Mouse (Mus musculus): ENCODE results near the gene Slc34a1. TPM values are rescaled to one million over a fixed set of nuclear protein-coding genes. Genes with fewer than 3 reads are reported as not detected.

Slc34a1 gene
- under 1 TPM; 0.25 to 0.49 TPM for total RNA-seq (2021)
- long read RNA-seq, experiment 1 = 0 reads
- long read RNA-seq, experiment 2 = 0 reads

DNA sequence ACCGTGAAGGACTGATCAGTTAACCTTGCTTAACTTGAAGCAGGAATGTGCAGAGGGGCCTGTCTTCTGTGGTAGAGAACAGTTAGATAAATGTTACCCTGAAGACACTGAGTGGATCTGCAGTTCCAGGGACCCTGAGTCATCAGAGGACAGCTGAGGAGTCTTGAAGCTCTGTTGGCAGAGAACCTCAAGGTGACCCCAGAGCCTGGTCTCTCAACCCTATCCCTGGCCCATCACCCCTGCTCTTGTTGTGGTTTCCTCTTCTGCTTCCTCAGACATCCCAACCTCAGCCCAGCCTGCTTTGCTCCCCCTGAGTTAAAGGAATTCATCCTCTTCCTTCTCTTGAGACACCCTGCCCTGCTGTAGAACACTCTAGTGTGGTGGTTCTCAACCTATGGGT lies at the start of gene Slc34a1:
Slc34a1 (plus strand) TSS at position 100 of the 400 bp plus-strand sequence.
- no peak for DNase-seq (ENCODE audit: extremely low spot score in 1 of 2, low spot score in 2 of 2)
- intact Hi-C loops (cut with DNase I) = no loop called here
- Histone ChIP-seq H3K4me3 (no peak within 1 kb of the TSS), H3K27ac (no peak within 1 kb of the TSS)
- TF ChIP-seq CTCF (IDR thresholded peaks at IDR 0.05) = no peak

DNA sequence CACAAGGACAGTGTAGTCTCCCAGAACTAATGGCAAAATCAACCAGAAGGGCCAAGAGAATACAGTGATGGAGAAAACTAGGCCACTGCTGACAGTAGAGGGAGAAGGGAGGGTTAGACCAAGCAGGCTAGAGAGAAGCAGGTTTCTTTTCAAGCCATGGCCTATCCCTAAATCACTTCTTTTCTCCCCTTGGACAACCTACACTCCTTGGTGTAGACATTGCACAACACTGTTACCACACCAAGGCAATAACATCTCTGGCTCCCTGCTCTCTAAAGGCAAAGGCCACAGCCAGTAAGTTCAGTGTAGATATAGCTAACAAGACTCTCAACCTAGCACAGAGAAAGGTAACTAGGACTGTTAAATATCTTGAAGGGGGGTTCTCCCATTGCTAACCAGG lies 36.8 kb upstream of the Slc34a1 start:
- TF ChIP-seq CTCF (IDR thresholded peaks at IDR 0.05) = no peak
- peak overlapping the region; percentile 96 for H3K4me3 ChIP-seq
- DNase-seq (ENCODE audit: extremely low spot score in 1 of 2, low spot score in 2 of 2) = no peak
- intact Hi-C loops (cut with DNase I) = no loop called here
- H3K27ac ChIP-seq = no peak overlapping the region

DNA sequence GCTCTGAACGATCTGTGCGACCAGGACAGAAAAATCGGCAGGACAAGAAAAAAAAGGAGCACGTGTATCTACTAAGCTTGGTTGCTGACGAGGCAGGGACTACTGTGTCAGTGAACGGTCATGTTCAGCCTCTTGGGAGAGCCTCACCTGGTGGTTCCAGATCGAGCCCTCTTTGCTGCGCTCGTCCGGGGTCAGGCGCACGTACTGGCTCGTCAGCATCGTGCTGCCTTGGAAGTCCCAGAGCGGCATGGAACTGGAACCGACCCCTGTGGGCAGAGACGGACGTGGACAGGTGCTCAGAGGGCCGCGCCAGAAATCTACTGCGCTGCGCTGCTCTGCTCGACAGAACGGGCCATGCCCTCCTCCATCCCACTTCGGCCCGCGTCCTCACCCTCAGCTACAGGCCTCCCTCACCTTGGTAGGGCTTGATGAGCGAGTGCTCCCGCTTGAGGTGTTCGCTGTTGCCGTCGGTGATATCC lies 36.0 kb upstream of the Slc34a1 start:
- H3K4me3 ChIP-seq = peak overlapping the region; percentile 96
- DNase-seq (ENCODE audit: extremely low spot score in 1 of 2, low spot score in 2 of 2) = no peak

DNA sequence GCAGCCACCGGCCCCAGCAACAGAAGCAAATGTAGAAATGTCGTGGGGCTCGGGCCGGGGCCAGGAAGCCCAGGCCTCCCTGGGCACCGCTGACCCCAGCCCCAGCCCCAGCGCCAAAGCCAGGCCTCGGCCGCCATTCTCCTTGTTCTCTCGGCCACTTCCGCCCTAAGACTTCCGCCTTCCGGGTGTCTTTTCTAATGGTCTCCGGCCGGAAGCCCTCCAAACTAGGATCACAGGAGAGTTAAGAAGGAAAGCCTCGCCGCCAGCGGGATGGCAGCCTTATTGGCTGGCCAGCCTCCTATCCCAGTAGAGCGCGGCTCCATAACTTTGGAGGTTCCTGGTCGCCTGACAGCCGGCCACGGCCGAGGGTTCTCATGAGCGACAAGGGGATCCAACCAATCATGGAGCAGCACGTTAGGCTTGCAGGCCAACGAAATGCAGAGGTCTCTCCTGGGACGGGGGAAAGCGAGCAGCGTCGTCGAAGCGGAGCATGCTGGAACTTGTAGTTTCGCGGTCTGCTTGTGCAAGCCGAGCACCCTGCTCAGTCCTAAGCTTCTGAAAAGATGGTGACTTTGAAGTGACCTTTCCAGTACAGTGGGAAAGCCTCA lies 35.4 kb upstream of the Slc34a1 start, which contains the start of gene Lman2:
Lman2 (minus strand) TSS at position 331 of the 608 bp plus-strand sequence.
- H3K27ac ChIP-seq = peak within 1 kb of the TSS; percentile 94
- intact Hi-C loops (cut with DNase I) = loop anchor here (2.0 kb wide), 1 partner anchor 34 kb away; the partner anchor contains the start of gene Mxd3
- peak; percentile 93 to 96 for DNase-seq (ENCODE audit: extremely low spot score in 1 of 2, low spot score in 2 of 2)
- no peak for TF ChIP-seq CTCF (IDR thresholded peaks at IDR 0.05)
- H3K4me3 ChIP-seq = peak within 1 kb of the TSS; percentile 96

More for the DNA sequence above, 36.0 kb upstream of the Slc34a1 start:
- peak overlapping the region; percentile 94 for H3K27ac ChIP-seq
- TF ChIP-seq CTCF (IDR thresholded peaks at IDR 0.05) = no peak
- intact Hi-C loops (cut with DNase I) = loop anchor here (2.0 kb wide), 1 partner anchor 33 kb away; the partner anchor contains the start of gene Mxd3

DNA sequence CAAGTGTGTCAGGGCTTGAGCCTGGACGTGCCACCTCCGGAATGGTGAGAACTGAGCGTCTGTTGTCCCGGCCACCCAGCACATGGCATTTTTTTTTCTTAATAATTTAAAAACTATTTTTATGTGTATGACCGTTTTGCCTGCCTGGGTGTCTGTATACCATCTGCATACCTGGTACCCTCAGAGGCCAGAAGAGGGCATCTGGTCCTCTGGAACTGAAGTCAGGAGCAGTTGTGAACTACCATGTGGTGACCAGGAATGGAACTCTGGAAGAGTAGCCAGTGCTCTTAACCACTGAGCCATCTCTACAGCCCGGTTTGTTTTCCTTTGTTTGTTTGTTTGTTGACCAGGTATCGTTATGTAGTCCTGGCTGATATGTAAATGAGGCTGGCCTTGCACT lies 29.6 kb upstream of the Slc34a1 start:
- no peak for DNase-seq (ENCODE audit: extremely low spot score in 1 of 2, low spot score in 2 of 2)
- no peak; the same call in 1 of the 2 replicates for TF ChIP-seq CTCF (IDR thresholded peaks at IDR 0.05)
- intact Hi-C loops (cut with DNase I) = no loop called here
- no peak overlapping the region for H3K27ac ChIP-seq
- H3K4me3 ChIP-seq = no peak overlapping the region

DNA sequence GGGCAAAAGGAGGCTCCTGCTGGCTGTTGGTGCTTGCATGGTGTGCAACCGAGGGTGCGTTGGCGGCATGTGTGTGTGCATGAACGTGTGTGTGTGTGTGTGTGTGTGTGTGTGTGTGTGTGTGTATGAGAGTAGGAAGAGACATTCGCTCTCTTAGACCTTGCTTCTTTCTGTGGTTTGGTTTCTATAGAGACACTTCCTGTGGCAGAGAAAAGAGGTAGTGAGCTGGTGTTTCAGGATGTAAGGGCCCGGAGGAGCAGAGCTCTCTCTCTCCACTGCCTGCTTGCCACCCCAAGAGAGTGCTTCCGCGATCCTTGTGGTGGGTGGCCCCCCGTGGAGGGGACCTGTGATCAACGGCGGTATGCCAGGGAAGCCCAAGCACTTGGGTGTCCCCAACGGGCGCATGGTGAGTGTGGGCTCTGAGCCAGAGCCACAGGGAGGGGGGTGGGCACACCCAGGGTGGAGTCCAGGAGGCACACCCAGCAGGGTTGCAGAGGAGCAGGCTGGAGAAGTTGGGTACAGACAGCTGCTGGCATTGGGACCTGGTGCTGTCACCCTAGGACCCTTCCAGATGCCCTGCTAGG lies 28.4 kb upstream of the Slc34a1 start, which contains the start of gene Rgs14:
Rgs14 (plus strand) TSS at position 202 of the 584 bp plus-strand sequence.
- intact Hi-C loops (cut with DNase I) = no loop called here
- DNase-seq (ENCODE audit: extremely low spot score in 1 of 2, low spot score in 2 of 2) = peak; percentile 47 to 52
- no peak for TF ChIP-seq CTCF (IDR thresholded peaks at IDR 0.05)
- Histone ChIP-seq H3K27ac (peak within 1 kb of the TSS; percentile 48), H3K4me3 (peak within 1 kb of the TSS; percentile 50)

DNA sequence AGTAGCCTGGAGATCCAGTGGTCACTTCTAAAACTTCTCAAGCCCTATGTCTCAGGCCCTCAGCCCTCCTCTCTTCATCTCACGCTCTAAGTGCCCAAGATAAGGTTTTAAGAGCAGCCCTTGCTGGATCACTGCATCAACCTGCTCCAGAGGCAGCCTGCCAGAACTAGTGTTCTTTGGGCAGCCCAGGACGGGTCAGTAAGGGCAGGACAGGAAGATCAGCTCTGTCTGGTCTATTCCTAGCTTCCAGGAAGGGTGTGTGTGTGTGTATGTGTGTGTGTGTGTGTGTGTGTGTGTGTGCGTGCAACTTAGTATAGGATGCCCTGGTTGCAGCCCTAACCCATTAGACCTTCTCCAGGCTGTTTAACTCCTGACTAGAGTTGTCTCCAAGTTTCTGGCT lies 27.8 kb upstream of the Slc34a1 start:
- peak overlapping the region; percentile 48 for H3K27ac ChIP-seq

DNA sequence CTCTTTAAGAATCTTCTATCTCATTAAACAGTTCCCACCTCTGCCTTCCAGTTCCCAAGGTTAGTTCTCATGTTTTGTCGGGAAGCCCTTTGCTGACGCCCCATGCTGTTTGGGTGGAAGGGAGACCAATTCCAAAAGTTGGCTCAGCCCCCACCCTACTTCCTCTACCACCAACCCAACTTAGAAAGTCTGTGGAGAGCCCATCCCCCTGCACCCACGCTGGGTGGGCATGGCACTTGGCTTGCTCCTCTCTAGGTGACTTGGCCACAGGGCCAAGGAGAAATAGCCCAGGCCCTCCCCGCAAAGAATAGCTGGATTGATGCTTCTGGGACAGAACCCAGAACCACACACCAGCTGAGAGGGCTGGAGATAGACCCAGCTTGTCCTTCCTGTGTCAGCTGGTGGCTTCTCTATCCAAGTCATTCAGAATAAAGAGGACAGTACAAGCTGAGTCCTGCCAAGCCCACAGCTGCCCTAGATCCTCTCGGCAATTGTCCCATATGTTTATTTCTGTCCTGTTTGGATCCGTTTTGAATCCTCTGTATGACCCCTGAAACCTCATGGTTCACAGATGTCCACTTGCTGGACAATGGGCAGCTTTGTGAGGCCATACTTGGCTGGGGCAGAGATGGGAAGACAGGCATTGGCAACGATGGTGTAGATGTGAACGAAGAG lies 26.8 kb upstream of the Slc34a1 start:
- DNase-seq (ENCODE audit: extremely low spot score in 1 of 2, low spot score in 2 of 2) = no peak
- no peak overlapping the region for H3K27ac ChIP-seq
- H3K4me3 ChIP-seq = no peak overlapping the region
- no peak for TF ChIP-seq CTCF (IDR thresholded peaks at IDR 0.05)
- intact Hi-C loops (cut with DNase I) = no loop called here

More for the DNA sequence above, 27.8 kb upstream of the Slc34a1 start:
- no peak for DNase-seq (ENCODE audit: extremely low spot score in 1 of 2, low spot score in 2 of 2)
- intact Hi-C loops (cut with DNase I) = no loop called here
- no peak for TF ChIP-seq CTCF (IDR thresholded peaks at IDR 0.05)
- H3K4me3 ChIP-seq = peak overlapping the region; percentile 50

DNA sequence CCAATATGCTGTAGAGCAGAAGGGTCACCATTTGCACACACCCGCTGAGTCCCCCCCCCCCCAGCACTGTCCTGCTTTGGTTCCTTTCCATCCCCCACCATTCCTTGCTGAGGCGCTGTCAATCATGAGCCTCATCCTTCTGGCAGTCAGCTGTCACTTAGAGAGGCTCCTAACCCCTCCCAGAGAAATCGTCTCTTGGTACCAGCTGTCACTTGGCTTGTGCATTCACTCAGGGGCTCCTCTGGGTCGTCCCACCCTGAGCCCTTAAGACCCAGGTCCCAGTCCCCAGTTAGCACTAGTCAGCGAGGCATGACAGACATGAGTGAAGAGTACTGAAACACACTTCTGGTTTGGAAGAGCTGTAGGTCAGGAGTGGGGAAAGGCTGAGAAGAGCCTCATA lies 26.2 kb upstream of the Slc34a1 start:
- Histone ChIP-seq H3K4me3 (no peak overlapping the region), H3K27ac (no peak overlapping the region)
- DNase-seq (ENCODE audit: extremely low spot score in 1 of 2, low spot score in 2 of 2) = no peak
- intact Hi-C loops (cut with DNase I) = no loop called here
- TF ChIP-seq CTCF (IDR thresholded peaks at IDR 0.05) = no peak

DNA sequence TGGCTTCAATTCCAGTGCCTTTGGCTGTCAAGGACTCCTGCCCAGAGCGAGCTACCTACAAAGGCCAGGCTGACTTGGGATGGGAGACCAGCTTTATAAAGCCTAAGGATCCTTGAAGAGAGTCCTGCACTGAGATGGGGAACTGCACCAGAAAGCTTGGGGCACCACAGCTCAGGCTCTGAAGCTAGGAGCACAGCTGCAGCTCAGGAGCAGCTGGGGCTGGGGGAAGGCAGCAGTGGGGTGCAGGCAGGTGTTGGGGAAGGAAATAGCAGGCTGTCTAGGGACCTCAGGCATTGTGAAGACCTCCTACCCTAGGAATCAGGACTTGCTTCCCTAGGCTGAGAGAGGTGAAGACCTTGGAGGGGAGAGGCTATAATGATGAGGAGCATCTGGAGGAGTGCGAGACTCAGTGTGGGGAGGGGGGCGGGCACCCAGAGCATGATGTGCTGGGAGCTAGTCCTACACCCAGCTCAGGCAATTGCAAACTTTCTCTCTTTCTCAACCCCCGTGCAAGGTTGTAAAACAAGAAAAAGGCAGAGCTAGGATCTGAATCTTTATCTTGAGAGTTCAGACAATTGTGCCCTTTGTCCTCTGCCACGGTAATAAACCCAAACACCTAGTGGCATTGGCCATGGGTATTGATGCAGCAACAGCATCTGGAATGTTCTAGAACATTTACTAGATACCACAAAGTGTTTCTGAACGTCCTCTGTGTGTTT lies 23.6 kb upstream of the Slc34a1 start:
- DNase-seq (ENCODE audit: extremely low spot score in 1 of 2, low spot score in 2 of 2) = no peak
- no peak overlapping the region for H3K27ac ChIP-seq
- no peak overlapping the region for H3K4me3 ChIP-seq
- TF ChIP-seq CTCF (IDR thresholded peaks at IDR 0.05) = no peak
- intact Hi-C loops (cut with DNase I) = no loop called here

DNA sequence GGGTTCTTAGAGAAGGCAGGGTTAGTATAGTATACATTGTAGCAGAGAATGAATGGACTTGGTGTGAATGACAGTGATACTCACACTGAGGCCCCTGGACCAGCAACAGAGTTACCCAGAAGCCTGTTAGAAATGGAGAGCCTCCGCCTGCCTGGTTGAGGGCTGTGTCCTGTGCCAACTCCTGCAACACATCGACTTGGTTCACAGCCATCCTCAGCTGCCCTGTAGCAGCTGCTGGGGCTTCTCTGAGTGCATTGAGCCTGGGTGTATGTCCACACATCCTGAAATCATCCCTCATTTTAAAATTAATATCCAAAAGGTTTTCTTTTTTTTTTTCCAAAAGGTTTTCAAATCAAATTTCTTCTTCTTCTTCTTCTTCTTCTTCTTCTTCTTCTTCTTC lies 22.1 kb upstream of the Slc34a1 start:
- intact Hi-C loops (cut with DNase I) = no loop called here
- no peak for TF ChIP-seq CTCF (IDR thresholded peaks at IDR 0.05)
- no peak overlapping the region for H3K4me3 ChIP-seq

More for the DNA sequence above, 22.1 kb upstream of the Slc34a1 start:
- DNase-seq (ENCODE audit: extremely low spot score in 1 of 2, low spot score in 2 of 2) = no peak
- no peak overlapping the region for H3K27ac ChIP-seq

All from left cerebral cortex, adult 2 months (tissue).